13 mouse cellular contexts compared by ENCODE assay signal in the genomic region with DNA sequence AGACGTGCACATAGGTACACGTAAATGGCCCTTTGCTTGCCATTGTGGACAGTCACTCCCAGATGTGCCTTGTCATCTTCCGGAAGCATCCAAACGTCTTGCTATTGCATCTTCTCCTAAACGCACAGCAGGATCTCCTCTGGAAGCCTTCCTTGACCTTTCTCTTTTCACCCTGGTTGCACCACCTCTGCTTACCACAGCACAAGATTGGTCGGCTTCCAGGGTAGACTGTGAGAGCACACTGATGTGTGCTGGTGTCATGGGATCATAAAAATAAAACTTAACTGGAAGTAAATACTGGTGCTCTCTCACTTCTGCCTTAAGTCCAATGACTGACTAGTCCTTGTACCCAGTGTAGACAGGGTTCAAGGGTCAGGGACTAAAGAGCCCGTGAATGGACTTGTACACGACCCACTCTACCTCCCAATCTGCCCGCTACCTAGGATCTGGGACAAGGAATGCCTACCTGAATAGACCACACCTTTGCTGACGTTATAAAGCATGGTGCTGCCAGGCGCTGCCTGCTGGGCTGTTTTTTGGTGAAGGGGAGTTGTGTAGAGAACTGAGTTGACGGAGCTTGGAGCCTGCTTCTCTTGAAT. TPM values are rescaled to one million over a fixed set of nuclear protein-coding genes. Genes with fewer than 3 reads are reported as not detected.
A peak's percentile ranks its signal among the peaks of the same experiment; 100 is the strongest.
DNase-seq lines count a peak whose midpoint lies in the region; ATAC-seq and TF ChIP-seq lines count a peak whose summit lies in the region.
"Had no signal": no experiment of that assay in that cellular context is flagged by ENCODE, and none has a peak within 500 bp of the region (broad histone marks: within the 10 kb centered on the region; RNA-seq: fewer than 3 reads in every experiment).

No protein-coding gene starts in this region.

- H3K9ac ChIP-seq in embryonic facial prominence, embryonic 15.5 days, result no peak overlapping the region
- H3K9ac ChIP-seq in forebrain, postnatal 0 days, result no peak overlapping the region
- H3K9ac ChIP-seq: liver, embryonic 15.5 days had no signal

- no peak for TF ChIP-seq CTCF in kidney, adult 2 months (conservative IDR thresholded peaks at IDR 0.05; ENCODE audit: insufficient read depth, insufficient read length, low read depth, low read length)
- no peak for TF ChIP-seq CTCF in forebrain, postnatal 0 days (IDR thresholded peaks at IDR 0.05; ENCODE audit: low read depth)

- peaks cover 3% of the 10 kb centered on the region; the same call in 1 of the 2 replicates for H3K36me3 ChIP-seq in kidney, adult 2 months (ENCODE audit: control insufficient read depth, insufficient read depth, low read length)
- peaks cover 45% of the 10 kb centered on the region for H3K36me3 ChIP-seq in embryonic facial prominence, embryonic 15.5 days
- H3K36me3 ChIP-seq in forebrain, postnatal 0 days (ENCODE audit: insufficient read depth), result peaks cover 36% of the 10 kb centered on the region

- 62% methylated on average over 12 of the region's 12 CpGs for whole genome bisulfite sequencing in kidney, adult 2 months
- WGBS in embryonic facial prominence, embryonic 15.5 days, result 82% methylated on average over 12 of the region's 12 CpGs
- 83% methylated on average over 12 of the region's 12 CpGs for WGBS in forebrain, postnatal 0 days

- peak; percentile 60 for DNase-seq in adrenal gland, postnatal 14 days
- DNase-seq in adrenal gland, postnatal 36 days, result no peak
- peak; percentile 56 for DNase-seq in kidney, adult 2 months
- no peak for DNase-seq in kidney, adult 11 months
- peak; percentile 26 for DNase-seq in 3T3-L1 (ENCODE audit: low read depth, low spot score)
- DNase-seq in forebrain, postnatal 0 days, result no peak
- DNase-seq in gastrocnemius, postnatal 14 days, result no peak
- DNase-seq: cerebellum, adult 18-20 months; midbrain, embryonic 14.5 days had no signal

- H3K9me3 ChIP-seq in embryonic facial prominence, embryonic 15.5 days (replicated peaks), result no peaks in the 10 kb centered on the region
- H3K9me3 ChIP-seq in forebrain, postnatal 0 days (ENCODE audit: low read length), result no peaks in the 10 kb centered on the region
- H3K9me3 ChIP-seq: liver, embryonic 15.5 days had no signal

- ATAC-seq in embryonic facial prominence, embryonic 15.5 days (ENCODE audit: insufficient number of reproducible peaks, low FRiP score, low TSS enrichment, low read depth), result no peak
- no peak for ATAC-seq in forebrain, postnatal 0 days
- ATAC-seq: inflammation-experienced regulatory T-cells, adult 6 months had no signal

- H3K4me2 ChIP-seq in embryonic facial prominence, embryonic 15.5 days (replicated peaks), result 0 out of 2 replicates have a peak overlapping the region, but pooled peaks have one; percentile 96
- H3K4me2 ChIP-seq in forebrain, postnatal 0 days (ENCODE audit: low read depth), result no peak overlapping the region
- H3K4me2 ChIP-seq: liver, embryonic 15.5 days had no signal

- no peaks in the 10 kb centered on the region for H3K27me3 ChIP-seq in kidney, adult 2 months (replicated peaks; ENCODE audit: control insufficient read depth, insufficient read depth, low read length)
- H3K27me3 ChIP-seq in embryonic facial prominence, embryonic 15.5 days, result no peaks in the 10 kb centered on the region
- no peaks in the 10 kb centered on the region for H3K27me3 ChIP-seq in forebrain, postnatal 0 days (ENCODE audit: insufficient read depth, low read length)
- H3K27me3 ChIP-seq: liver, embryonic 15.5 days had no signal

- H3K27ac ChIP-seq in kidney, adult 2 months (ENCODE audit: insufficient read depth, low read depth, low read length), result no peak overlapping the region
- 0 out of 2 replicates have a peak overlapping the region, but pooled peaks have one; percentile 92 for H3K27ac ChIP-seq in embryonic facial prominence, embryonic 15.5 days (replicated peaks)
- no peak overlapping the region for H3K27ac ChIP-seq in forebrain, postnatal 0 days (ENCODE audit: low read depth, low read length)
- H3K27ac ChIP-seq: layer of hippocampus, adult 2 months; liver, embryonic 15.5 days had no signal

- H3K4me3 ChIP-seq in kidney, adult 2 months (ENCODE audit: insufficient read depth, low read depth, low read length), result no peak overlapping the region
- H3K4me3 ChIP-seq in embryonic facial prominence, embryonic 15.5 days (replicated peaks), result no peak overlapping the region
- H3K4me3 ChIP-seq in forebrain, postnatal 0 days (ENCODE audit: low read depth, low read length), result no peak overlapping the region
- H3K4me3 ChIP-seq: layer of hippocampus, adult 2 months; liver, embryonic 15.5 days had no signal

- H3K4me1 ChIP-seq in kidney, adult 2 months (ENCODE audit: control insufficient read depth, insufficient read depth, low read length), result peaks cover 6% of the 10 kb centered on the region; the same call in 1 of the 2 replicates
- H3K4me1 ChIP-seq in embryonic facial prominence, embryonic 15.5 days, result peaks cover 33% of the 10 kb centered on the region
- peaks cover 4% of the 10 kb centered on the region for H3K4me1 ChIP-seq in forebrain, postnatal 0 days (ENCODE audit: insufficient read depth)

- TF ChIP-seq POLR2A in kidney, adult 2 months (IDR thresholded peaks at IDR 0.05; ENCODE audit: low read depth, low read length), result no peak

- intact Hi-C loops in gastrocnemius, postnatal 14 days (cut with DNase I; ENCODE audit: low total_unique reads), result no loop called here

RNA-seq across cellular contexts. Expression of a gene that starts 1.5 kb away (rescaled TPM):
- total RNA-seq in adrenal gland, postnatal 14 days (2021), result 8.4 and 10.5 TPM in 2 replicates
- total RNA-seq in adrenal gland, postnatal 36 days (2021), result 10 to 100 TPM in 1 of 2 experiments, 1 to 10 TPM in 1; 9.0 to 15.4 TPM
- 4.3 and 6.2 TPM in 2 replicates for polyA plus RNA-seq in kidney, adult 2 months (2012; rRNA removed)
- 51.4 and 51.7 TPM in 2 replicates for polyA plus RNA-seq in embryonic facial prominence, embryonic 15.5 days (2015; fragmentation: Nextera tagmentation; extraction: Ambion mirVana)
- 21.3 and 22.5 TPM in 2 replicates for total RNA-seq in forebrain, postnatal 0 days (2014; rRNA removed)
- 19.1 and 27.2 TPM in 2 replicates for polyA plus RNA-seq in forebrain, postnatal 0 days (2015; fragmentation: Nextera tagmentation; extraction: Ambion mirVana)
- total RNA-seq in gastrocnemius, postnatal 14 days (2021), result 1 to 10 TPM; 1.2 to 2.5 TPM

RNA-seq across cellular contexts. Expression of a gene that starts 31.2 kb away (rescaled TPM):
- total RNA-seq in adrenal gland, postnatal 14 days (2021), result 9.1 and 15.4 TPM in 2 replicates
- 1 to 10 TPM; 7.2 to 8.1 TPM for total RNA-seq in adrenal gland, postnatal 36 days (2021)
- 41.6 and 49.2 TPM in 2 replicates for polyA plus RNA-seq in kidney, adult 2 months (2012; rRNA removed)
- 4.9 and 6.7 TPM in 2 replicates for polyA plus RNA-seq in embryonic facial prominence, embryonic 15.5 days (2015; fragmentation: Nextera tagmentation; extraction: Ambion mirVana)
- total RNA-seq in forebrain, postnatal 0 days (2014; rRNA removed), result 6.1 and 17.6 TPM in 2 replicates
- polyA plus RNA-seq in forebrain, postnatal 0 days (2015; fragmentation: Nextera tagmentation; extraction: Ambion mirVana), result 1.1 and 2.0 TPM in 2 replicates
- total RNA-seq in gastrocnemius, postnatal 14 days (2021), result 1 to 10 TPM; 2.5 to 4.1 TPM

RNA-seq across cellular contexts. Expression of a gene that starts 33.6 kb away (rescaled TPM):
- total RNA-seq in adrenal gland, postnatal 14 days (2021), result 60.4 and 79.3 TPM in 2 replicates
- 10 to 100 TPM; 61.3 to 64.7 TPM for total RNA-seq in adrenal gland, postnatal 36 days (2021)
- 95.9 and 125 TPM in 2 replicates for polyA plus RNA-seq in kidney, adult 2 months (2012; rRNA removed)
- 131 and 139 TPM in 2 replicates for polyA plus RNA-seq in embryonic facial prominence, embryonic 15.5 days (2015; fragmentation: Nextera tagmentation; extraction: Ambion mirVana)
- total RNA-seq in forebrain, postnatal 0 days (2014; rRNA removed), result 38.4 and 48.4 TPM in 2 replicates
- polyA plus RNA-seq in forebrain, postnatal 0 days (2015; fragmentation: Nextera tagmentation; extraction: Ambion mirVana), result 103 and 104 TPM in 2 replicates
- total RNA-seq in gastrocnemius, postnatal 14 days (2021), result 10 to 100 TPM; 46.4 to 52.6 TPM

Comparison
In these comparisons a context has a peak if more than half of its experiments do, and no peak if none do; other contexts are left out.
1. DNase-seq: peak in adrenal gland, postnatal 14 days (single experiment), kidney, adult 2 months (single experiment) and 3T3-L1 (single experiment); none in adrenal gland, postnatal 36 days (0 of 2), kidney, adult 11 months (single experiment), forebrain, postnatal 0 days (single experiment) and gastrocnemius, postnatal 14 days (single experiment).